Mouse (Mus musculus): ENCODE data around the gene Gja3.

Gene Gja3

GRCm38 (mm10) chr14:57057563-57058321 is at the start of gene Gja3:
Gene Gja3, minus strand, starts transcription at chr14:57058100.
- no peak for DNase-seq (ENCODE audit: low spot score)

GRCm38 (mm10) chr14:57107091-57107490 is 49.2 kb upstream of the Gja3 start:
- no peak for DNase-seq (ENCODE audit: low spot score)

- no peak for DNase-seq (ENCODE audit: low spot score)
Measured at GRCm38 (mm10) chr14:57105721-57106120, 47.8 kb upstream of the Gja3 start.

- no peak for DNase-seq (ENCODE audit: low spot score)
Measured at GRCm38 (mm10) chr14:57105111-57105510, 47.2 kb upstream of the Gja3 start.

- no peak for DNase-seq (ENCODE audit: low spot score)
Measured at GRCm38 (mm10) chr14:57104106-57105023, 46.5 kb upstream of the Gja3 start, which contains the start of gene Gjb2. Gene Gjb2, minus strand, starts transcription at chr14:57104702.

DNA sequence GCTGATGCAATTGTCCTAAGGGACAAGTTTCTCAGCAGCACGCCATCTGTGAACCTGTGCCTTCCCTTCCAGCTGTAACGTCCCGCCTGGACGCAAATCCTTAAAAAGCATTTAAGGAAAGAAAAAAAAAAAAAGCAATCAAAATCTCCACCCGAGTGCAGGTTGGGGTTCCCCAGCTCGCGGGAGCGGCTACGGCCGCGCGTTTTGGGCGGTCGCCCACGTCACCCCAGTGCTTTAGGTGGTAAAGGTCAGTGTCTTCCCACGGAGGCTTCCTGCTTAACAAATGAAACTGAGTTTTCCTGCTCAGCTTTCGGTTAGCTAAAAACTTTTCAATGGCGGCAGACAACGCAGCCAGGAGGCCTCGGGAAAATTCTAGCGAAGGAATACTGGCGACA is 45.8 kb upstream of the Gja3 start:
- DNase-seq (ENCODE audit: low spot score) = no peak

DNA sequence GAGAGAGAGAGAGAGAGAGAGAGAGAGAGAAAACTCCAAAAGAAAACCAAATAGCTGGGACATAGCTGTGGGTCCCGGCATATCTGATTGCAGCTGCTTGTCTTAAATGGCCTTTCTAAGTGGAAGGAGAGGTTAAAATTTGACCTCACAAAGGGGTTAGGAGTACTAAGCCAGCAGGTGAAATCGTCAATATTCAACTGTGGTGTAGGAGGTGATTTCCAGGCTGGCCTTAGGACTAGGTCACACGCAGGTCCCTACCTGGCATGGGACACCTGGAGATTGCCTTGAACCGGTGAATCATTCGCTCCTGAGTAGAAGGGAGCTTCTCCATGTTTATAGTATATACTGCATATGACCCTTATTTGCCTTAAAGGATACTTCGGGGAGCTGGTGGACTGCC is 45.2 kb upstream of the Gja3 start:
- no peak for DNase-seq (ENCODE audit: low spot score)

GRCm38 (mm10) chr14:57101623-57102022 is 43.7 kb upstream of the Gja3 start:
- DNase-seq (ENCODE audit: low spot score) = no peak

DNA sequence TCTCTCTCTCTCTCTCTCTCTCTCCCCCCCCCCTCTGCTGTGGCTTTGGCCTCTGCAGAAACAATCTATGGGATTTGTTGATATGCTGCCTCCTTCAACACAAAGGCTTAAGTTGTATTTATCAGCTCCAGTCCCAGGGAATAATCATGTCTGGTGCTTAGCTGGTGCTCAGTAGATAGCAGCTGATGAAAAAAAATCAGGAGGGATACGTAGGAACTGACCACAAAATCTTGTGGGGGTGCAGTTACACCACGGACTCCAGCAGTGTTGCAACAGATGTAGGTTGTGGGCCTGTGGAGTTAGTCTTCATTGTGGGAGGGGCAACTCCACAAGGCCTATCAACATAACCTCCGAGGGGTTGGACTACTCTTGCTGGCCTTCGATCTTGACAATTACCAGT is 38.0 kb upstream of the Gja3 start:
- no peak for DNase-seq (ENCODE audit: low spot score)

- DNase-seq (ENCODE audit: low spot score) = no peak
Measured at GRCm38 (mm10) chr14:57093029-57093428, 35.1 kb upstream of the Gja3 start.

- no peak for DNase-seq (ENCODE audit: low spot score)
Measured at GRCm38 (mm10) chr14:57090001-57090400, 32.1 kb upstream of the Gja3 start.

- no peak for DNase-seq (ENCODE audit: low spot score)
Measured at GRCm38 (mm10) chr14:57089107-57089506, 31.2 kb upstream of the Gja3 start.

GRCm38 (mm10) chr14:57084180-57084668 is 26.3 kb upstream of the Gja3 start:
- DNase-seq (ENCODE audit: low spot score) = no peak

GRCm38 (mm10) chr14:57082863-57083262 is 25.0 kb upstream of the Gja3 start:
- DNase-seq (ENCODE audit: low spot score) = no peak

GRCm38 (mm10) chr14:57075537-57075936 is 17.6 kb upstream of the Gja3 start:
- no peak for DNase-seq (ENCODE audit: low spot score)

- peak; percentile 19 for DNase-seq (ENCODE audit: low spot score)
Measured at GRCm38 (mm10) chr14:57069906-57070305, 12.0 kb upstream of the Gja3 start.

DNA sequence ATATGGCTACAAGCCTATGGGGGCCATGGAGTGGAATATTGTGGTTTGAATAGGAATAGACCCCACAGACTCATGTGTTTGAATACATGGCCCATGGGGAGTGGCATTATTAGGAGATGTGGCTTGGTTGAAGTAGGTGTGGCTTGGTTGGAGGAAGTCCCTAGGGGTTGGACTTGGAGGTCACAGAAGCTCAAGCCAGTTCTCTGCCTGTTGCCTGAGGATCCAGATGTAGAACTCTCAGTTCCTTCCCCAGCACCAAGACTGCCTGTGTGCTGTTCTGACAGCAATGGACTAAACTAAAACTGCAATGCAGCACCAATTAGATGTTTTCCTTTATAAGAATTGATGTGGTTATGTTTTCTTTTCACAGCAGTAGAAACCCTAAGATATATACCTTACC is 8.2 kb upstream of the Gja3 start:
- no peak for DNase-seq (ENCODE audit: low spot score)

DNA sequence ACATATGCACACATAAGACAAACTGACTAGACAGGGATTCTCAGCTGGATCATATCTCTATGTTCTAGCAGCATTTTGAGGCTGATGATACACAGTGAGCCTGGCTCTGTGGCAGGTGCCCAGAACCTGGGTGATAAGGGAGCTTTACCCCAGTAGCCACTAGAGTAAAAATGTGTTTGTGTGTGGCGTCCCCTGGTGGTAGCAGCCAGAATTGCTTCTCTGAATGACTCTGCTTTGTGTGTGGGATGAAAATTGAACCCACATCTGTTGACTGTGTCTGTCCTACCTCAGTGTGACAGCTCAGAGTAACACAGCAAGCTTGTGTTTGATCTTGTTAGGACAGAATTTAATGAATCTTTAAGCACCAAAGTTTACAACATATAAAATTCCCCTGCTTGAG is 2.2 kb upstream of the Gja3 start:
- DNase-seq (ENCODE audit: low spot score) = peak; percentile 11

GRCm38 (mm10) chr14:57057204-57057562 is 717 bp downstream of the Gja3 start:
- no peak for DNase-seq (ENCODE audit: low spot score)

DNA sequence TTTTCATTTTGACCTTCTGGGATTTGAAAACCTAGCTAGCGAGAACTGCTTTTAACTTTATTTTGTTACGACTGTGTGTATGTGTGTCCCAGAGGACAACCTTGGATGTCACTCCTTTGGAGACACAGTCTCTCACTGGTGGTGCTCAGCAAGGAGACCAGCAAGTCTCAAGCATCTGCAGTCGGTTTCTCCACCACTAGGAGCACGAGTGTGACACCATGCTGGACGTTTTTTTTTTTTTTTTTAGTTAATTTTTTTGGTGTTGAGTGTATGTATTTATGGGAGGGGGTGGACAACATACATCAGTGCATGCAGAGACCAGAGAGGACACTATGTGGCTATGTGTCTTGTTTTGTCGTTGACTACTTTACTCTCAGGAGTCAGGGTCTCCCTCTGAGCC is 5.2 kb downstream of the Gja3 start:
- no peak for DNase-seq (ENCODE audit: low spot score)

DNA sequence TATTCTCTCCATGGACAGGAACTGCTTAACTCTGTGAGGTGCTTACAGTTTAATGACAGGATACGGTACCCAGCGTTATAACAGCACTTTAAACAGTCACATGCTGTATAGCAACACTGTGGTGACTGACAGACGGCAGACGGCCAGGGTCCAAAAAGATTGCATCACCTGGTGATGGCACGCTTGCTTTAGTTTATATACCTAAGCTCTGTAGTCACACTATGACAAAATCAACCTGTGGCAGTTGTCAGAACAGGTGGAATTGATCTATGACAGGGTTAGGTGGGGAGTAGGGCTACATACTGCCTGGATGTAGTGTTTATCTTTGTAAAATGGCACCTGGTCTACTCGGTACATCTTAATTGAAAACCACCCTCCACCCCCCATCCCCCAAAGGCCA is 14.0 kb downstream of the Gja3 start:
- no peak for DNase-seq (ENCODE audit: low spot score)

GRCm38 (mm10) chr14:57041439-57041838 is 16.5 kb downstream of the Gja3 start:
- no peak for DNase-seq (ENCODE audit: low spot score)

DNA sequence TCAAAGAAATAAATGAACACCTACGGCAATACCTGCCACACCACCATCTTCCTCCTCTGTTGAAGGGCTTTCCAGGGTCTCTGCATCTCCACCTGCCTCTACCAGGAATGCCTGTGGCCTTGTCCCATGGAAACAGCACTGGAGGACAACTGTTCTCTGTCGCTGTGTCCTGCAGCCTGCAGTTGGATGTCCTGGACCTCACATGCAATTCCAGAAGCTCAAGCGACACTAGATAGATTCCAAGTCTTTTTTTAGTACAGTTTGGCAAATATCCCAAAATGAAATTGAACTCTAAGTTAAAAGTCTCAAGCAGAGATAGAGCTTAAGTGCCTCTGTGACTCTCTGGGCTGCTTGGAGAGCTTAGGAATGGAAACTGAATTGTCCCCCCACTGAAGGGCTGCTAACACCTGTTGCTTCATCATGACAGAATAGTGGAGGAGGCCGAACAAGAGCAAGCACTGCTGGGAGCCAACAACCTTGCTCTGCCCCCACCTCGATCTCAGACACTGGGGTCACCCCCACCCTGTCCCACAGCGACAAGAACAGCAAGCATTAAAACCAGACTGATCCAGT is 22.9 kb downstream of the Gja3 start:
- no peak for DNase-seq (ENCODE audit: low spot score)

Measured in spleen, adult 12 weeks (tissue).